Mouse (Mus musculus) neural tube, embryonic 14.5 days (tissue): Measurements from ENCODE around the gene Fbxo21. TPM values are rescaled to one million over a fixed set of nuclear protein-coding genes. Genes with fewer than 3 reads are reported as not detected.

ENCODE experiments used
- ATAC-seq: fragments of 200-750 bp; cut with Nextera tagmentation; 2 replicates; pipeline ENCODE4 v1.8.0; 2017; ENCODE audit warnings: low read depth, mild to moderate bottlenecking, moderate TSS enrichment, moderate library complexity
- H3K27ac ChIP-seq: fragments of 300-500 bp; sonication (generic); 2 replicates; pipeline ENCODE4 v1.5.1; 2014; ENCODE audit warnings: low read depth, mild to moderate bottlenecking, control low read depth, low read length, moderate library complexity, mixed read lengths
- H3K27me3 ChIP-seq: fragments of 300-500 bp; sonication (generic); 2 replicates; pipeline ENCODE4 v1.6.1; 2014; ENCODE audit warnings: low read length; ENCODE audit not compliant: control insufficient read depth, insufficient read depth
- H3K36me3 ChIP-seq: fragments of 300-500 bp; sonication (generic); 2 replicates; pipeline ENCODE4 v1.6.1; 2014; ENCODE audit warnings: low read length, mixed read lengths; ENCODE audit not compliant: control insufficient read depth, insufficient read depth
- H3K4me1 ChIP-seq: fragments of 300-500 bp; sonication (generic); 2 replicates; pipeline ENCODE4 v1.6.1; 2014; ENCODE audit warnings: low read length; ENCODE audit not compliant: control insufficient read depth, insufficient read depth
- H3K4me2 ChIP-seq: fragments of 300-500 bp; sonication (generic); 2 replicates; pipeline ENCODE4 v1.6.1; 2014; ENCODE audit warnings: mild to moderate bottlenecking, low read depth, low read length, control low read depth
- H3K4me3 ChIP-seq: fragments of 300-500 bp; sonication (generic); 2 replicates; pipeline ENCODE4 v1.5.1; 2014; ENCODE audit warnings: low read depth, low read length, control low read depth, mixed read lengths
- H3K9ac ChIP-seq: fragments of 300-500 bp; sonication (generic); replicated peaks from 2 replicates; pipeline ENCODE4 v1.6.1; 2014; ENCODE audit warnings: low read depth, mild to moderate bottlenecking, control low read depth, low read length, mixed read lengths
- H3K9me3 ChIP-seq: fragments of 300-500 bp; sonication (generic); 2 replicates; pipeline ENCODE4 v1.6.1; 2016; ENCODE audit warnings: low read length; ENCODE audit not compliant: control insufficient read depth
- WGBS: fragments of 180-500 bp; shearing (Covaris S2); extraction: QIAGEN DNeasy Blood & Tissue Kit; methylation state at CpG from one replicate; pipeline ENCODE4 v1.1.7; 2014; 5-methylcytosine and 5-hydroxymethylcytosine counted together
- polyA plus RNA-seq: library from polyadenylated mRNA; unstranded; fragments of >200 nt; fragmentation: Nextera tagmentation; extraction: Ambion mirVana; gene quantifications from 2 replicates; pipeline ENCODE4 v1.2.1, GENCODE M21; 2014

Gene Fbxo21
- polyA plus RNA-seq, 1 experiment from 2014 or later: 143 TPM

DNA sequence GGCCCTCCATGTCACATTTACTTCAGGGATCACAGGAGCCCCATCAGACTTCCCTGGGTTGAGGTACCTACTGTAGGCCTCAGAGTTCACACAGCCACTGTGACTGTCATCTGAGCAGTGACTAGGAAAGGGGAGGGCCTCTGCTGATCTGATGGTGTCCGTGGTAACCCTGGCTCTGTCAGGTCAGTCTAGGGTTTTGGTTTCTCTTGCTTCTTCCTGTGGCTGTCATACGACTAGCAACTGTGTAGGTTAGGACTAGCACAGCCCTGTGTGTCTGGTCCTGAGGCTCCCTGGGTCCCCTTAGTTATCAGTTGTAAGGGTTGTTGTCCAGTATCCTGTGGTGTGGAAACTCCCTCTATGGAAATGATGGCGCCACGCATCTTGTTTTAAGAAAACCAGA, 74.2 kb downstream of the Fbxo21 start:
- Histone ChIP-seq H3K36me3 (no peaks in the 10 kb centered on the region), H3K4me1 (no peaks in the 10 kb centered on the region), H3K9me3 (no peaks in the 10 kb centered on the region), H3K4me3 (no peak overlapping the region), H3K4me2 (no peak overlapping the region), H3K27ac (no peak overlapping the region), H3K9ac (no peak overlapping the region), H3K27me3 (no peaks in the 10 kb centered on the region)
- WGBS: 79% methylated on average over 4 of the region's 4 CpGs
- ATAC-seq: no peak

DNA sequence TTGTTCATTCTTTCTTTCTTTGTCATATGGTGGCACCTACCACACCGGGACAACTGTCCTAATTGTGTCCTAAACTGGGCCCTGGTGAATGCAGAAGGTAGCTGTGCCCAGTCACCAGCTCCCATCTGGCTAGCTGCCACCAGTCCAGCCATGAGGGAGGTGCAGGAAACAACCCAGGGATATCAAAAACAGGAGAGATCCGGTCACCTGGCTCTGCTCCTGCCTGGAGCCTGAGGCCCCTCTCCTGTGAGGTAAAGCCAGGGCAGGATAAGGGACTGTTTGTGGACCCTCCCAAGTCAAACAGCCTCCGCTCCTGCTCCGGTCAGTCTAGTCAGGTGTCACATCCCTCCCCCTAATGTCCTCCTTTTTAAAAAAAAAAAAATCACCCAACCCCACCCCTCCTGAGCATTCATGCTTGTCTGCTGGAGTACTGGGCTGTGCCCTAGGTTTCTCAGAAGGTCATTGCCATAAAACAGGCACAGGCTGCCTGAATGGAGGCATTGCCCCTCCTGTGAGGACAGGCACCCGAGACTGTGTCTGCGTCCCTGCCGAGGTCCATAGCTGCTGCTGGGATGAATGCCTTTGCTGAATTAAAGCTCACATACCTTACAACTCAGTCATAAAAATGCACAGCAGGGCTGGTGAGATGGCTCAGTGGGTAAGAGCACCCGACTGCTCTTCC, 75.6 kb downstream of the Fbxo21 start:
- Histone ChIP-seq H3K4me2 (no peak overlapping the region), H3K27ac (no peak overlapping the region; the same call in 1 of the 2 replicates), H3K4me1 (0 out of 2 replicates have a peak, but pooled peaks cover 2% of the 10 kb centered on the region), H3K9me3 (no peaks in the 10 kb centered on the region), H3K9ac (no peak overlapping the region), H3K36me3 (no peaks in the 10 kb centered on the region), H3K4me3 (no peak overlapping the region), H3K27me3 (no peaks in the 10 kb centered on the region)
- ATAC-seq: no peak
- WGBS: 66% methylated on average over 8 of the region's 8 CpGs

DNA sequence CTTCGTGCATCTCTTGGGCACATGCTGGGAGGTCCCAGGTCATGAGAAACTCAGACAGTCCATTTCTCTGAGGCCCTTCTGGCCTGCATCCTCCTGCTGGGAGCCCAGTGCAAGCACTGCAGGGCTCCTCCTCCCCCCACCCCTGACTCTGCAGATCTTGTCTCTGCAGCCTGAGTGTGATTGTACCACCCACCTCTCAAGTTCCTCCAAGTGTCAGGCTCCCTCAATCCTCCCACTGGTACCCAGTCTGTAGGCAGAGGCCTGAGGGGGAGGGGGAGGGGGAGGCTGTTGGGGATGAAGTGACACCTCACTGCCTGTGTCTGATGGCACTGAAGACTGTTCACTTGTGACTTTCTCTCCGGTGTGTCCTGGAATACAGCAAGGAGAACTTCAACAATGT, 76.7 kb downstream of the Fbxo21 start:
- H3K4me1 ChIP-seq: peaks cover 8% of the 10 kb centered on the region; the same call in 1 of the 2 replicates
- 86% methylated on average over 2 of the region's 2 CpGs for WGBS
- no peak overlapping the region for H3K27ac ChIP-seq
- H3K4me2 ChIP-seq: no peak overlapping the region
- H3K9ac ChIP-seq: no peak overlapping the region
- H3K27me3 ChIP-seq: no peaks in the 10 kb centered on the region
- no peak overlapping the region for H3K4me3 ChIP-seq
- ATAC-seq: no peak
- H3K9me3 ChIP-seq: no peaks in the 10 kb centered on the region
- H3K36me3 ChIP-seq: no peaks in the 10 kb centered on the region

DNA sequence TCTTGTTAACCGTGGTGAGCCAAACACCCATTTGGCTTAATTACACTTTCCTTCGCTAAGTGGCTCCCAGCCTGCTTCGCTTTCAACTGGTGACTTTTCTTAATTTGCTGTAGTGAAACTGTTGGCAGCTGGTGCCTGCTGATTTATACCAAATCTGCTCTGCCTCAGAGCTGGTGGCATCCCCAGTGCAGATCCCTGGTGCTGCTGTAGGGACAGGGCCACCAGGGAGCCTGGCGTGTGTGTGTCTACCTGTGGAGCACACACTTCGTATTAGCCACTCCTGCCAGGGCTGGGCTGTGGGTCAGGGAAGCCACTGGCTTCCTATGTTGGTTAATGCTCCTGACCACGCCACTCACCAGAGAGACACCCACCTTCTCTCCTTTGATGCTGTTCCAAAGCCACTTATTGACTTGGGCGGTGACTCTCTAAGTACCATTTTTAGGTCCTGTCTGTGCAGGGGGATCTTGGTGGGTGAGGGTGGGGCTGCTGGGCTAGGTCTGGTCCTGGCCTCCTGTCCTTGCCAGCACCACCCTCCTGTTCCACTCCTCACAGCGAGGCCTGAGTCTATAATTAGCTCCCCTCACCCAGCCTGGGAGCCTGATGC, 81.1 kb downstream of the Fbxo21 start:
- no peak for ATAC-seq
- Histone ChIP-seq H3K27me3 (no peaks in the 10 kb centered on the region), H3K36me3 (no peaks in the 10 kb centered on the region), H3K4me3 (no peak overlapping the region), H3K9ac (no peak overlapping the region), H3K4me1 (peaks cover 8% of the 10 kb centered on the region; the same call in 1 of the 2 replicates), H3K27ac (no peak overlapping the region), H3K9me3 (no peaks in the 10 kb centered on the region), H3K4me2 (no peak overlapping the region)
- 29% methylated on average over 8 of the region's 8 CpGs for WGBS

DNA sequence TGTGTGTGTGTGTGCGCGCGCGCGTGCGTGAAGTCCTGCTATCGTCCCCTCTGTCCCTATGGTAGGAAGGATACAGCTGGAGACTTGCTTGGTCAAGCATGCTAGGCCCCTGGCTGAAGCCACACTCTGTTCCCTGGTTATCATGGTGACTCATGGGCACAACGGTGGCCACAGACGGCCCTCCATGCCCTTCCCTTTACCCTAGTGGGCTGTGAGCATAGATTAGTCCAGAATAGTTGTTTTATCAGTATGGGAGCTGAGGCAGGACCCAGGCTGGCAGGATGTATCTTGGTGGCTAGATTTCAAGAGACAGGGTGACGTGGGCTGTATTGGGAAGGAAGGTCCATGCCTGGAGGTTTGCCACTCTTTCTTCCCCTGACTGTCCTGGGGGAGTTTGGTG, 82.3 kb downstream of the Fbxo21 start:
- peaks cover 15% of the 10 kb centered on the region; the same call in 1 of the 2 replicates for H3K4me1 ChIP-seq
- no peak overlapping the region for H3K27ac ChIP-seq
- ATAC-seq: no peak
- 89% methylated on average over 10 of the region's 10 CpGs for WGBS
- H3K4me2 ChIP-seq: no peak overlapping the region
- no peaks in the 10 kb centered on the region for H3K36me3 ChIP-seq
- no peaks in the 10 kb centered on the region for H3K27me3 ChIP-seq
- no peaks in the 10 kb centered on the region for H3K9me3 ChIP-seq
- H3K9ac ChIP-seq: no peak overlapping the region
- no peak overlapping the region for H3K4me3 ChIP-seq

DNA sequence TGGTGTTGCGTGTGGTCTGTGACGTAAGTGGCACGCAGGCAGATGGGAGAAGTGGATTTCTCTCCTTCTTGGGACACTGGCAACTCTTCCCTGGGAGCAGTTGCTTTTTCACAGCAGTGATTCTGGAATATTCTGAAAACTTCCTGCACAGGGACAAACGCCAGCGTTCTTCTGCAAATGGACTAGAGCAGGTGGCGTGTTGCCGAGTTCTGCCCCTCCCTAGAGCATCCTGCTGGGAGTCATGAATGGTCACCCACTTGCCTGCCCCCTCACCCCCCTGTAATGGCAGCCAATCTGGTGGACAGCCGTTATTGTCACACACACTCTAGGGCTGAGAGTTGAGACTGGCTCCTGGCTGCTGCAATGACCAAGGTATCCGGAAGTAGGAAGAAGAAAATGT, 83.1 kb downstream of the Fbxo21 start:
- H3K27me3 ChIP-seq: no peaks in the 10 kb centered on the region
- no peak overlapping the region for H3K9ac ChIP-seq
- 78% methylated on average over 9 of the region's 9 CpGs for WGBS
- H3K4me2 ChIP-seq: no peak overlapping the region
- H3K4me1 ChIP-seq: peaks cover 15% of the 10 kb centered on the region; the same call in 1 of the 2 replicates
- H3K36me3 ChIP-seq: no peaks in the 10 kb centered on the region
- ATAC-seq: no peak
- H3K4me3 ChIP-seq: no peak overlapping the region
- no peaks in the 10 kb centered on the region for H3K9me3 ChIP-seq
- no peak overlapping the region for H3K27ac ChIP-seq

Other genes starting within 250 kb of the Fbxo21 start
- 3.5 and 4.7 TPM in 2 replicates for gene Nos1, start 195.7 kb upstream of the Fbxo21 start, polyA plus RNA-seq
- 2.2 and 2.5 TPM in 2 replicates for gene Tesc, start 51.0 kb downstream of the Fbxo21 start, polyA plus RNA-seq
- gene Fbxw8, start 178.7 kb downstream of the Fbxo21 start, polyA plus RNA-seq: 16.5 and 20.4 TPM in 2 replicates
- gene Hrk, start 187.9 kb downstream of the Fbxo21 start, polyA plus RNA-seq: 3.5 and 3.9 TPM in 2 replicates